Mouse (Mus musculus) CH12.LX (cell line): ENCODE measurements at regions not wholly inside any gene's neighbourhood (a gene's known extent, or its start where the extent isn't known, plus 50 kb on each side); places are given as distances from the start of the nearest gene placed in this dataset.

Experiments used
- CHD2 ChIP-seq: IDR thresholded peaks from 2 replicates; pipeline ENCODE4 v1.6.1; 2011; ENCODE audit warnings: low read length, improper control_type of control experiment
- CTCF ChIP-seq, 2 experiments: IDR thresholded peaks in 1 of 2; conservative IDR thresholded peaks in 1 of 2; 2 replicates each; pipeline ENCODE4 v1.5.1; 2011 to 2012; ENCODE audit warnings: low read depth in 2 of 2, low read length in 2 of 2, improper control_type of control experiment in 1 of 2, inconsistent platforms in 1 of 2, mild to moderate bottlenecking in 1 of 2, moderate library complexity in 1 of 2
- EP300 ChIP-seq: IDR thresholded peaks from 2 replicates; pipeline ENCODE4 v1.6.1; 2011; ENCODE audit warnings: low read length, improper control_type of control experiment
- HCFC1 ChIP-seq: IDR thresholded peaks from 2 replicates; pipeline ENCODE4 v1.6.1; 2012; ENCODE audit warnings: low read depth, mild to moderate bottlenecking, inconsistent platforms, low read length, improper control_type of control experiment
- JUND ChIP-seq: conservative IDR thresholded peaks from 2 replicates; pipeline ENCODE4 v1.6.1; 2011; ENCODE audit warnings: low read depth, low read length, improper control_type of control experiment
- MAX ChIP-seq: IDR thresholded peaks from 2 replicates; pipeline ENCODE4 v1.6.1; 2011; ENCODE audit warnings: low read length, improper control_type of control experiment
- MYC ChIP-seq: IDR thresholded peaks from 2 replicates; pipeline ENCODE4 v1.6.1; 2011; ENCODE audit warnings: low read depth, mild to moderate bottlenecking, improper control_type of control experiment, low read length
- POLR2A ChIP-seq: IDR thresholded peaks from 2 replicates; pipeline ENCODE4 v1.6.1; 2011; ENCODE audit warnings: low read depth, mild to moderate bottlenecking, improper control_type of control experiment, low read length
- RCOR1 ChIP-seq: conservative IDR thresholded peaks from 2 replicates; pipeline ENCODE4 v1.6.1; 2012; ENCODE audit warnings: low read depth, mild to moderate bottlenecking, inconsistent platforms, low read length, improper control_type of control experiment
- SIN3A ChIP-seq: IDR thresholded peaks from 2 replicates; pipeline ENCODE4 v1.6.1; 2012; ENCODE audit warnings: low read length, improper control_type of control experiment, inconsistent platforms
- ZMIZ1 ChIP-seq: IDR thresholded peaks from 2 replicates; pipeline ENCODE4 v1.6.1; 2012; ENCODE audit warnings: low read depth, mild to moderate bottlenecking, inconsistent platforms, low read length, improper control_type of control experiment
- ZNF384 ChIP-seq: IDR thresholded peaks from 2 replicates; pipeline ENCODE4 v1.6.1; 2012; ENCODE audit warnings: low read depth, low read length, improper control_type of control experiment, inconsistent platforms

DNA sequence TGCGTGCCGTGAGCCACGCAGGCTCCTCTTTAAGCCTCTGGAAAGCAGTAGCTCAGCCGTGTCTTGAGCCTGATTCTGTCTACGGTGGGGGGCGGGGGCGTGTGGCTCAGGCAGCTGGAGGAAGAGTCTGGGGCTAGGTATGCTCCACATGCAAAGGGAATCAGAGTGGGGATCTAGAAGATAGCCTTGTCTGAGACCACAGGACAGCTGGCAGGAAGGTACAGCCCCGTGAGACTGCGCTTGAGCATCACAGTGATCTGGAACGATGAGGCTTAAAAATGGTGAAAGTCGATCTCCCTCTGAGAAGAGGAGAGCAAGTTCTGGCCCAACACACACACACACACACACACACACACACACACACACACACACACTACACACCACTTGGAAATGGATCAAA, 488.7 kb downstream of the Fam19a5 start:
- TF ChIP-seq EP300 (no peak), CTCF (conservative IDR thresholded peaks at IDR 0.05 in 1 of 2, IDR thresholded peaks at IDR 0.05 in 1 of 2; ENCODE audit: low read depth in 2 of 2, low read length in 2 of 2) (no peak), POLR2A (no peak), SIN3A (no peak), ZNF384 (no peak), MAX (no peak), ZMIZ1 (no peak), HCFC1 (no peak), JUND (no peak), CHD2 (no peak), RCOR1 (no peak), MYC (no peak)
